Mouse (Mus musculus) left cerebral cortex, postnatal 10 days (tissue): ENCODE measurements around the gene Ror2. TPM values are rescaled to one million over a fixed set of nuclear protein-coding genes. Genes with fewer than 3 reads are reported as not detected.
"Not testable (repeated sequence)": the region's sequence is repeated elsewhere in the genome, so short reads cannot be mapped to it uniquely, and the experiment has no call there.

Experiments used
- DNase-seq, 2 experiments: peaks; one replicate each; pipeline ENCODE4 v3.0.0; 2021 to 2022; ENCODE audit warnings: low spot score in 2 of 2, mixed read lengths in 1 of 2; ENCODE audit errors: extremely low spot score in 1 of 2
- intact Hi-C: fragments of 180-260 bp; cut with DNase I; formaldehyde crosslinking; loops from one replicate; pipeline ENCODE4 v1.15.1; 2025
- total RNA-seq, 2 experiments: library from RNA; stranded (reverse); gene quantifications; 2 replicates each; pipeline ENCODE4 v1.2.3; 2021

The Ror2 gene
- total RNA-seq: 1 to 10 TPM; 1.8 to 2.1 TPM

- DNase-seq: peak in 1 of 2 experiments; percentile 73
- intact Hi-C loops: loop anchor here (2.0 kb wide), 1 partner anchor 165 kb away; no protein-coding TSS in a partner anchor
These were observed at the start of gene Ror2 for GRCm38 (mm10) chr13:53285756-53286361. TSS of gene Ror2 (minus strand) at chr13:53286124.

GRCm38 (mm10) chr13:53333769-53334168 is 47.8 kb upstream of the Ror2 start:
- no peak for DNase-seq
- intact Hi-C loops: no loop called here

GRCm38 (mm10) chr13:53330246-53330645 is 44.3 kb upstream of the Ror2 start:
- DNase-seq: no peak
- intact Hi-C loops: no loop called here

GRCm38 (mm10) chr13:53325531-53325930 is 39.6 kb upstream of the Ror2 start:
- no peak for DNase-seq
- intact Hi-C loops: no loop called here

- intact Hi-C loops: no loop called here
- no peak for DNase-seq
These were observed 37.7 kb upstream of the Ror2 start for GRCm38 (mm10) chr13:53323661-53324060.

GRCm38 (mm10) chr13:53320899-53321298 is 35.0 kb upstream of the Ror2 start:
- intact Hi-C loops: no loop called here

GRCm38 (mm10) chr13:53316515-53317295 is 30.8 kb upstream of the Ror2 start:
- intact Hi-C loops: no loop called here
- DNase-seq: no peak

More at GRCm38 (mm10) chr13:53320899-53321298, 35.0 kb upstream of the Ror2 start:
- no peak for DNase-seq

- intact Hi-C loops, DNase-seq: not testable (repeated sequence)
These were observed 29.8 kb upstream of the Ror2 start for GRCm38 (mm10) chr13:53315757-53316156.

GRCm38 (mm10) chr13:53310442-53310841 is 24.5 kb upstream of the Ror2 start:
- no peak for DNase-seq
- intact Hi-C loops: no loop called here

- peak; percentile 12 to 55 for DNase-seq
- intact Hi-C loops: loop anchor here (5.0 kb wide), 1 partner anchor 192 kb away; no protein-coding TSS in a partner anchor
These were observed 23.8 kb upstream of the Ror2 start for GRCm38 (mm10) chr13:53309661-53310160.

- no peak for DNase-seq
- intact Hi-C loops: loop anchor here (5.0 kb wide), 1 partner anchor 192 kb away; no protein-coding TSS in a partner anchor
These were observed 23.2 kb upstream of the Ror2 start for GRCm38 (mm10) chr13:53309148-53309547.

- intact Hi-C loops: loop anchor here (5.0 kb wide), 1 partner anchor 190 kb away; no protein-coding TSS in a partner anchor
These were observed 20.9 kb upstream of the Ror2 start for GRCm38 (mm10) chr13:53306836-53307235.

GRCm38 (mm10) chr13:53305256-53305655 is 19.3 kb upstream of the Ror2 start:
- DNase-seq: no peak
- intact Hi-C loops: loop anchor here (5.0 kb wide), 1 partner anchor 188 kb away; no protein-coding TSS in a partner anchor

More at GRCm38 (mm10) chr13:53306836-53307235, 20.9 kb upstream of the Ror2 start:
- no peak for DNase-seq

GRCm38 (mm10) chr13:53302688-53303087 is 16.8 kb upstream of the Ror2 start:
- DNase-seq: no peak
- intact Hi-C loops: no loop called here

GRCm38 (mm10) chr13:53293065-53293464 is 7.1 kb upstream of the Ror2 start:
- intact Hi-C loops: no loop called here
- DNase-seq: no peak

- no peak for DNase-seq
- intact Hi-C loops: no loop called here
These were observed 6.3 kb upstream of the Ror2 start for GRCm38 (mm10) chr13:53292244-53292643.

- intact Hi-C loops: no loop called here
- DNase-seq: peak in 1 of 2 experiments; percentile 36
These were observed 616 bp downstream of the Ror2 start for GRCm38 (mm10) chr13:53285261-53285755.

- intact Hi-C loops: no loop called here
- no peak for DNase-seq
These were observed 1.2 kb downstream of the Ror2 start for GRCm38 (mm10) chr13:53284740-53285191.

- intact Hi-C loops: no loop called here
- DNase-seq: no peak
These were observed 4.1 kb downstream of the Ror2 start for GRCm38 (mm10) chr13:53281604-53282396.
